Mouse (Mus musculus) erythroblast, embryonic 14.5 days (primary cell): ENCODE data around the gene Atp6v0d1.

ENCODE experiments used
- GATA1 ChIP-seq: IDR thresholded peaks from 2 replicates; pipeline ENCODE4 v1.6.1; 2012; ENCODE audit warnings: low read length, inconsistent platforms, mixed read lengths
- TAL1 ChIP-seq: IDR thresholded peaks from 3 replicates; pipeline ENCODE4 v1.6.1; 2012; ENCODE audit warnings: low read length, inconsistent platforms, mixed read lengths

DNA sequence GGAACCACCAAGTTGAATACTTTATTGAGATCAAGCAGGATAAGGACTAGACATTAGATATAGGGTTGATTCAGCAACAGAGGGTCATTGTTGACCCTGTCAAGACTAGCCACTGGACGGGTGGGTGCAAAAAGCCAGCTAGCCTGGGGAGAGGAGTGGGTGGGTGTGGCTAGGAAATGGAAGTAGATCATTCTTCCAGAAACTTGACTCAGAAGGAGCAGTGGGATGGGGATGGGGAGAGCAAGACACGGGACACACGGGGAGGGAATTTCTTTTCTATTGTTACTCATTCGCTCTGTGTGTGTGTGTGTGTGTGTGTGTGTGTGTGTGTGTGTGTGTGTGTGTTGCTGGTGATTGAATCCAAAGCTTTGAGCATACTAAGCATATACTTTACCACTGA, 43.9 kb upstream of the Atp6v0d1 start:
- no peak for TF ChIP-seq TAL1
- TF ChIP-seq GATA1, result no peak
